Mouse (Mus musculus) right cerebral cortex, adult 18-20 months (tissue): ENCODE data around the gene Igfbp4.

ENCODE experiments used
- DNase-seq: peaks from one replicate; pipeline ENCODE4 v3.0.0; 2022; ENCODE audit warnings: mixed read lengths

Igfbp4 gene

GRCm38 (mm10) chr11:99042834-99043431 lies 1.9 kb downstream of the Igfbp4 start:
- no peak for DNase-seq

- no peak for DNase-seq
Observed at GRCm38 (mm10) chr11:99043632-99044031, 2.6 kb downstream of the Igfbp4 start.

GRCm38 (mm10) chr11:99044306-99044705 lies 3.3 kb downstream of the Igfbp4 start:
- no peak for DNase-seq

- no peak for DNase-seq
Observed at GRCm38 (mm10) chr11:99045159-99045889, 4.3 kb downstream of the Igfbp4 start.

- DNase-seq = no peak
Observed at GRCm38 (mm10) chr11:99047120-99047519, 6.1 kb downstream of the Igfbp4 start.

GRCm38 (mm10) chr11:99047643-99048042 lies 6.6 kb downstream of the Igfbp4 start:
- DNase-seq = peak; percentile 32

- DNase-seq = no peak
Observed at GRCm38 (mm10) chr11:99055143-99055542, 14.1 kb downstream of the Igfbp4 start.

- no peak for DNase-seq
Observed at GRCm38 (mm10) chr11:99055571-99056452, 14.8 kb downstream of the Igfbp4 start.

GRCm38 (mm10) chr11:99060435-99060834 lies 19.4 kb downstream of the Igfbp4 start:
- DNase-seq = no peak

- DNase-seq = no peak
Observed at GRCm38 (mm10) chr11:99062661-99063060, 21.6 kb downstream of the Igfbp4 start.

- DNase-seq = no peak
Observed at GRCm38 (mm10) chr11:99063406-99064131, 22.5 kb downstream of the Igfbp4 start.

GRCm38 (mm10) chr11:99065353-99065752 lies 24.3 kb downstream of the Igfbp4 start:
- DNase-seq = no peak

- DNase-seq = peak; percentile 84
Observed at GRCm38 (mm10) chr11:99065979-99066378, 24.9 kb downstream of the Igfbp4 start.

GRCm38 (mm10) chr11:99067591-99067990 lies 26.5 kb downstream of the Igfbp4 start:
- DNase-seq = no peak

GRCm38 (mm10) chr11:99068455-99068854 lies 27.4 kb downstream of the Igfbp4 start:
- no peak for DNase-seq

GRCm38 (mm10) chr11:99071866-99072265 lies 30.8 kb downstream of the Igfbp4 start:
- DNase-seq = no peak

- DNase-seq = no peak
Observed at GRCm38 (mm10) chr11:99073781-99074180, 32.7 kb downstream of the Igfbp4 start.

GRCm38 (mm10) chr11:99076744-99077319 lies 35.8 kb downstream of the Igfbp4 start:
- DNase-seq = no peak

- DNase-seq = no peak
Observed at GRCm38 (mm10) chr11:99077869-99078268, 36.8 kb downstream of the Igfbp4 start.

GRCm38 (mm10) chr11:99080902-99081543 lies 40.0 kb downstream of the Igfbp4 start:
- DNase-seq = no peak

- no peak for DNase-seq
Observed at GRCm38 (mm10) chr11:99081566-99081965, 40.5 kb downstream of the Igfbp4 start.

GRCm38 (mm10) chr11:99082098-99082497 lies 41.1 kb downstream of the Igfbp4 start:
- DNase-seq = no peak
